Mouse (Mus musculus) retina, embryonic 14.5 days (tissue): ENCODE results near the gene Gpr152.
A peak's percentile ranks its signal among the peaks of the same experiment; 100 is the strongest.

Experiments
- DNase-seq: peaks from one replicate; pipeline ENCODE4 v3.0.0-alpha.2; 2015; ENCODE audit warnings: low spot score

The Gpr152 gene

GRCm38 (mm10) chr19:4171393-4172290 lies 32.1 kb downstream of the Gpr152 start:
- no peak for DNase-seq

- DNase-seq = no peak
These were observed 33.3 kb downstream of the Gpr152 start for GRCm38 (mm10) chr19:4172925-4173324.

- peak; percentile 60 for DNase-seq
These were observed 35.9 kb downstream of the Gpr152 start, which contains the start of gene Carns1 for GRCm38 (mm10) chr19:4175368-4175947. TSS of gene Carns1 (minus strand) at chr19:4175479.

DNA sequence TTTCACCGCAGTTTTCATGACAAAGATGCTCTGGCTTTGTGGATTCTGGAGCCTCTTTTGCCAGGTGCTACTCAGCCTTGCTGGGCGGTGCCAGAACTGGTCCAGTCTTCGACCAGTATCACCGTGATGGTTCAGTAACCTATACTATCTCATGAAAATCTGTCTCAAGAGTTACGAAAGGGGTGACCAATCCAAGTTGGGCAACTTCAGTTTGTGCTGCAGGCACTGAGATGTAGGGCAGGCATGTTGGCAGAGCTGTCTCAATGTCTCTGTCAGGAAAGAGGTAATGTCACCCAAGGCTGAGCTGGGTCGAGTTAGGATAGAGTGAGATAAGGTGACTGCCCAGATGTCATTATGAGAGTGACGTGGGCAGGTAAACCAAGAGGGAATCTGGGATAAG lies 40.8 kb downstream of the Gpr152 start:
- DNase-seq = no peak

DNA sequence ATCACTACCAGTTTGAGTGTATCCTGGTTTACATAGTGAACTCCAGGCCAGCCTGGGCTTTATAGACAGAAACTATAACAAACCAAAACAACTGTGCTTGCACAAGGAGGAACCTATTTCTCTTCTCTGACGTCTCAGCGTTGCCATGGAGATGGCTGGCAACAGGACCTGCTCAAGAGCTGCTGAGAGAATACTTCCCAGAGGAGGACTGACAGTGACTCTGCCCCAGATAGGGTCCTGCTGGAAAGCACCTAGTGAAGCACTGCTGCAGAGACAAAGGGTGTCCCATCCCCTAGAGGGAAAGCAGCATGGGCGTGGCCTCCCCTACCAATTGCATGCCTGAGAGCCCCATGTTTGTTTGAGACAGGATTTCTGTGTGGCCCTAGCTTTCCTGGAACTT lies 42.3 kb downstream of the Gpr152 start:
- no peak for DNase-seq

GRCm38 (mm10) chr19:4183689-4184088 lies 44.1 kb downstream of the Gpr152 start:
- DNase-seq = no peak

DNA sequence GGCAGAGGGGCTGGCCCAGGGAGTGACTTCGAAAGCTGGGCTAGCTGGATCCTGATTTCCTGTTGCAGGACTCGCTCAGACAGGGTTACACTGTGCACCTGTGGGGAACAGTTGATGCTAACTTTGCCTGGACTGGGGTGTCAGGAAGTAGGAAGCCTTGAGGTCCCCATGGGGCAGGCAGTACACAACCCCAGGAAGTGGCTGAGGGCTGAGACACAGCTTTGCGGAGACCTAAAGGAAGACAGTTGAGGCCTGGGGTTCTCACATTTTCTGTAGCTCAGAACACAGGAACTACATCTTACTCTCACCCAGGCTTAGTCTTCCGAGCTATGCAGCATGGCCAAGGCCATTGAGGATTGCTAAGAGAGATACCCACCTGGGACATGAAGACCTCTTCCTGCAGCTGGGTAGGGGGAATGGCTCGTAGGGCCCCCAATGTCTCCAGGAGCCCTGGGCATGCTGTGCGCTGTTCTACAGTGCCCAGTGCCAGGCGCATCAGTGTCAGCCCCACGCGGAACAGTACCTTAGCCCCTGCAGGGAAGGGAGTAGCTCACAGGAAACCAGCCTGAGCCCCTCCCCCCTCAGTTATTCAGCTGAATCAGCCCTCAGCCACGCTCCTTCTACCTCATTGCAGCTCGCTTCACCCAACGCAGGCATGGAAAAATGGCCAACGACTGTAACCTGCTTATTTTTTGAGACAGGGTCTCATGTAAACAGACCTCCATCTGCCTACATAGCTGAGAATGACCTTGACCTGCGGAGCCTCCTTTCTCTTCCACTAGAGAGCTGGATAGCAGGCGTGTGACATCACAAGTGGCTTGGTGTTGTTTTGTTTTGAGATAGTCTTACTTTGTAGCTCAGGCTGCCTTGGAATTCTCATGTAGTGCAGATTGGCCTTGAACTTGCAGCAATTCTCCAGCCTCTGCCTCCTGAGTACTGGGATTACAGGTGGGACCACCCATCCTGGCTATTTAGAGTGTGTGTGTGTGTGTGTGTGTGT lies 45.7 kb downstream of the Gpr152 start:
- DNase-seq = no peak

GRCm38 (mm10) chr19:4187303-4187702 lies 47.7 kb downstream of the Gpr152 start:
- no peak for DNase-seq

- DNase-seq = no peak
These were observed 49.5 kb downstream of the Gpr152 start for GRCm38 (mm10) chr19:4189051-4189620.

GRCm38 (mm10) chr19:4190831-4191334 lies 51.3 kb downstream of the Gpr152 start, which contains the start of gene Tbc1d10c:
TSS of gene Tbc1d10c (minus strand) at chr19:4191284.
- no peak for DNase-seq

GRCm38 (mm10) chr19:4191528-4192250 lies 52.1 kb downstream of the Gpr152 start, which contains the start of gene Ppp1ca:
TSS of gene Ppp1ca (plus strand) at chr19:4192065.
- DNase-seq = peak; percentile 96

DNA sequence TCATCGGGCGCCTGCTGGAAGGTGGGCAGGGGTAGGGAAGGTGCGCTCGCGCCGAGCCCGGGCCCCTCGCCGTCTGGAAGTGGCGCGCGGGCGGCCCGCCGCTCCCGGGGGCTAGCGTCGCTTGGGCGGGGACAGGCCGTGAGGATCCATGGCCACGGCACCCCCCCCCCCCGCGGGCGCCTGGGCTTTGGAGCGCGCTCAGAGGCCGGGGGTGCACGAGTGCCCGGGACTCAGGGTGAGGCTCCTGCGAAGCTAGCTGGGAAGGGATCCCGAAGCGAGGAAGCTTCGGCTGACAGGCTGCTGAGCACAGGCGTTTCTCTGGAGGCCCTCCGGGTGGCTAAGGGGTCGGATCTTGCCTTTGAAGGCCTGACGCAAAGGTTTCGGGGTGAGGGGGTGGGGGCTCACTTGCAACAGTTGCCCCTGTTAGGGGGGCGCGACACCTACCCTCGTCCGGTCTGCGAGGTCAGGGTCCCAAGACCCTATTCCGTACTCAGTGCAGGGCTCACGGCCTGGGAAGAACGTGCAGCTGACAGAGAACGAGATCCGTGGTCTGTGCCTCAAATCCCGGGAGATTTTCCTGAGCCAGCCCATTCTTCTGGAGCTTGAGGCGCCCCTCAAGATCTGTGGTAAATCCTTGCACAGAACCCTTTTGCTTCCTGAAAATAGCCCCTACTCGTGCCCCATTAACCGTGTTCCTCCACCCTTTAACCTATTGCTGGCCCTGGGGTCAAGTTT lies 52.8 kb downstream of the Gpr152 start:
- peak; percentile 47 for DNase-seq

DNA sequence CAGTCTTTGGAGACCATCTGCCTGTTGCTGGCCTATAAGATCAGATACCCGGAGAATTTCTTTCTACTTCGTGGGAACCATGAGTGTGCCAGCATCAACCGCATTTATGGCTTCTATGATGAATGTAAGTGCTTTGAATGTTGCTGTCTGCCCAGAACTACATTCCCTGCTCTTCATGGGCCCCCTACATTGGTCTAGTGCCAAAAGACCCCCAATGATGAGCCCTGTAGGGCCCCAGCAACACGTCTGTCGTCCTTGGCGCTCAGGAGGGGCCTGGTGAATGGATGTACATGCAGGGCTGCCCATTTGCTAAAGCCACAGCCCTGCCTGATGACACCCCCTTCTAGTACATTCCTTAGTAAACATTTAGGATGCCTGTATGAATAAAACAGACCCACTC lies 53.5 kb downstream of the Gpr152 start:
- no peak for DNase-seq

DNA sequence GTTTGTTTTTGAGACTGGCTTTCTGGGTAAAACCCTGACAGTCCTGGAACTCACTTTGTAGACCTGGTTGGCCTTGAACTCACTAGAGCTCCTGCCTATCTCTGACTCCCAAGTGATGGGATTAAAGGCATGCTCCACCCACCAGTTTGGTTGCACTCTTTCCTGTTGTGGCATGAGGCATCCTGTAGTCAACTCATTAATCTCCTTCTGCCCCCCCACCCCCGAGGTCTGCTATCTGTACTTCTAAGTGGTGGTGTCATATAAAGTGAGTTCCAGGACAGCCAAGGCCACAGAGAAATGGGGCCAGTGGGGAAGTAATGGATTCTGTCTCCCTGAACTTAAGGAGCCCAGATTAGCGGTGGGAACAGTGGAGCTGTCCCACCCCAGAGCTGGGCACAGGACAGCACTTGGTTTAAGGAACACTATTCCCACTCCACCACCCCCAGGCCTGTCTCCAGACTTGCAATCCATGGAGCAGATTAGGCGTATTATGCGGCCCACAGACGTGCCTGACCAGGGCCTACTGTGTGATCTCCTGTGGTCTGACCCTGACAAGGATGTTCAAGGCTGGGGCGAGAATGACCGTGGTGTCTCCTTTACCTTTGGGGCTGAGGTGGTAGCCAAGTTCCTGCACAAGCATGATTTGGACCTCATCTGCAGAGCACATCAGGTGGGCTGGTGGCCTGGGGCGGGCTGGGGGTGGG lies 54.6 kb downstream of the Gpr152 start:
- DNase-seq = no peak

- no peak for DNase-seq
These were observed 55.4 kb downstream of the Gpr152 start for GRCm38 (mm10) chr19:4194776-4195650.
